Mouse (Mus musculus) gastrocnemius, postnatal 4 days (tissue): ENCODE measurements around the gene Ing4. TPM values are rescaled to one million over a fixed set of nuclear protein-coding genes. Genes with fewer than 3 reads are reported as not detected.
A peak's percentile ranks its signal among the peaks of the same experiment; 100 is the strongest.

Source experiments
- DNase-seq, 2 experiments: peaks; one replicate each; pipeline ENCODE4 v3.0.0; 2021 to 2022; ENCODE audit warnings: low spot score in 2 of 2, mixed read lengths in 2 of 2
- microRNA-seq: library from miRNA; unstranded; fragments of <30 nt; microRNA quantifications from one replicate; pipeline ENCODE4 v1.2.0, GENCODE M21; 2021
- total RNA-seq, 2 experiments: library from RNA; stranded (reverse); gene quantifications; 2 replicates each; pipeline ENCODE4 v1.2.3; 2021

Gene Ing4
- total RNA-seq, 2 experiments from 2014 or later = 54.1 to 54.2 TPM

- DNase-seq = peak; percentile 53 to 79
These were observed 50.2 kb downstream of the Ing4 start for GRCm38 (mm10) chr6:125089521-125090321.

GRCm38 (mm10) chr6:125090341-125091085 lies 51.0 kb downstream of the Ing4 start:
- DNase-seq = no peak

GRCm38 (mm10) chr6:125092372-125092771 lies 52.8 kb downstream of the Ing4 start:
- no peak for DNase-seq

- no peak for DNase-seq
These were observed 55.3 kb downstream of the Ing4 start for GRCm38 (mm10) chr6:125094843-125095242.

- peak; percentile 89 to 97 for DNase-seq
These were observed 56.1 kb downstream of the Ing4 start, which contains the start of gene Chd4 for GRCm38 (mm10) chr6:125095391-125096278. TSS of gene Chd4 (plus strand) at chr6:125095981.

GRCm38 (mm10) chr6:125096279-125096596 lies 56.7 kb downstream of the Ing4 start:
- DNase-seq = no peak

- peak; percentile 51 to 71 for DNase-seq
These were observed 57.2 kb downstream of the Ing4 start for GRCm38 (mm10) chr6:125096597-125097345.

- DNase-seq = no peak
These were observed 57.8 kb downstream of the Ing4 start for GRCm38 (mm10) chr6:125097346-125097689.

- no peak for DNase-seq
These were observed 58.4 kb downstream of the Ing4 start for GRCm38 (mm10) chr6:125097951-125098350.

- DNase-seq = no peak
These were observed 59.0 kb downstream of the Ing4 start for GRCm38 (mm10) chr6:125098513-125098912.

Small RNA genes lying within 50 kb of the gene (microRNA-seq; reads per million reads assigned to microRNA genes)
- not detected for gene Mir7045

Other genes with a start within 250 kb of the Ing4 start
- gene Spsb2, start 231.1 kb upstream of the Ing4 start, total RNA-seq = 10 to 100 TPM; 10.5 to 11.7 TPM
- gene Tpi1, start 225.5 kb upstream of the Ing4 start, total RNA-seq = 1,000 to 10,000 TPM; 2,059 to 2,144 TPM
- 10 to 100 TPM; 81.7 to 85.9 TPM for gene Usp5, start 210.3 kb upstream of the Ing4 start, total RNA-seq
- gene Cdca3, start 210.2 kb upstream of the Ing4 start, total RNA-seq = 10 to 100 TPM; 27.9 to 28.2 TPM
- 10 to 100 TPM; 13.6 to 14.3 TPM for gene Gnb3, start 199.5 kb upstream of the Ing4 start, total RNA-seq
- gene P3h3, start 182.0 kb upstream of the Ing4 start, total RNA-seq = 10 to 100 TPM; 57.3 to 62.8 TPM
- 1 to 10 TPM; 1.2 to 1.3 TPM for gene Gpr162, start 175.8 kb upstream of the Ing4 start, total RNA-seq
- 1 to 10 TPM; 1.4 to 1.7 TPM for gene Cd4, start 151.5 kb upstream of the Ing4 start, total RNA-seq
- 1 to 10 TPM; 1.1 to 1.2 TPM for gene Lag3, start 128.1 kb upstream of the Ing4 start, total RNA-seq
- gene Ptms, start 119.7 kb upstream of the Ing4 start, total RNA-seq = 100 to 1,000 TPM; 395 to 409 TPM
- gene Mlf2, start 108.4 kb upstream of the Ing4 start, total RNA-seq = 100 to 1,000 TPM; 236 to 238 TPM
- 10 to 100 TPM; 86.3 to 86.8 TPM for gene Cops7a, start 74.2 kb upstream of the Ing4 start, total RNA-seq
- under 1 TPM; 0.56 to 0.67 TPM for gene Pianp, start 43.1 kb upstream of the Ing4 start, total RNA-seq
- gene Zfp384, start 30.6 kb upstream of the Ing4 start, total RNA-seq = 10 to 100 TPM; 28.1 to 32.8 TPM
- 1 to 10 TPM; 3.9 to 4.6 TPM for gene Acrbp, start 9.9 kb downstream of the Ing4 start, total RNA-seq
- under 1 TPM; 0.20 to 0.31 TPM for gene Lpar5, start 28.2 kb downstream of the Ing4 start, total RNA-seq
- 100 to 1,000 TPM; 160 to 164 TPM for gene Chd4, start 56.2 kb downstream of the Ing4 start, total RNA-seq
- gene Nop2, start 92.1 kb downstream of the Ing4 start, total RNA-seq = 10 to 100 TPM; 26.7 to 28.5 TPM
- 100 to 1,000 TPM in 1 of 2 experiments, 10 to 100 TPM in 1; 90.6 to 108 TPM for gene Iffo1, start 105.5 kb downstream of the Ing4 start, total RNA-seq
- gene Gapdh, start 126.7 kb downstream of the Ing4 start, total RNA-seq = 1,000 to 10,000 TPM; 5,945 to 6,079 TPM
- gene Ncapd2, start 151.9 kb downstream of the Ing4 start, total RNA-seq = 10 to 100 TPM; 66.1 to 68.8 TPM
- 100 to 1,000 TPM; 206 to 218 TPM for gene Mrpl51, start 152.0 kb downstream of the Ing4 start, total RNA-seq
- 1 to 10 TPM; 7.0 to 7.3 TPM for gene Vamp1, start 175.8 kb downstream of the Ing4 start, total RNA-seq
- gene Tapbpl, start 192.1 kb downstream of the Ing4 start, total RNA-seq = 1 to 10 TPM; 2.4 to 3.4 TPM
- gene Cd27, start 197.2 kb downstream of the Ing4 start, total RNA-seq = under 1 TPM; 0.44 to 0.71 TPM
- not detected for gene Tuba3a, start 246.3 kb downstream of the Ing4 start, total RNA-seq